Mouse (Mus musculus) embryo, embryonic 9.5 days (tissue): ENCODE measurements around the gene Ptpn13.

Experiments used
- DNase-seq: peaks from one replicate; pipeline ENCODE4 v3.0.0-alpha.2; 2017; ENCODE audit errors: extremely low spot score

Ptpn13 gene

DNA sequence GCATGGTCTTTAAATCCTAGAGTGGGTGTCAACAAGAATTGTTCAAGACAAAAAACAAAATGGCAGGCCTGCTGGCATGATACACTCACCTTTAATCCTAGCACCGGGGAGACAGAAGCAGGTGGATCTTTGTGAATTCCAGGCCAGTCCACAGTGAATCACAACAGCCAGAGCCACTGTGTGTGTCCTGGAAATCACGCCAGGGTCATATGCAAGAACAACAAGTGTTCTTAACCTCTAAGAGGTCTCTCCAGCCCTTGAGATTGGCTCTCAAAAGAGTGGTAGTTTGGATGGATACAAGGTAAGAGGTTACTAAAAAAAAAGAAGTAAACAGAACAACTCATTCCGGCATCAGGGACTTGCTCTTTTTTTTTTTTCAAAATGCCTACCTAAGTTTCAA, 222.3 kb downstream of the Ptpn13 start:
- DNase-seq, result no peak
